Mouse (Mus musculus): ENCODE data around the gene Dtwd1. TPM values are rescaled to one million over a fixed set of nuclear protein-coding genes. Genes with fewer than 3 reads are reported as not detected.

Gene Dtwd1
- 14.9 TPM for polyA plus RNA-seq (2015; fragmentation: Illumina TruSeq; extraction: RNeasy Lipid Tissue Mini Kit (QIAGEN cat#74804); ENCODE audit: low read depth, low replicate concordance)

DNA sequence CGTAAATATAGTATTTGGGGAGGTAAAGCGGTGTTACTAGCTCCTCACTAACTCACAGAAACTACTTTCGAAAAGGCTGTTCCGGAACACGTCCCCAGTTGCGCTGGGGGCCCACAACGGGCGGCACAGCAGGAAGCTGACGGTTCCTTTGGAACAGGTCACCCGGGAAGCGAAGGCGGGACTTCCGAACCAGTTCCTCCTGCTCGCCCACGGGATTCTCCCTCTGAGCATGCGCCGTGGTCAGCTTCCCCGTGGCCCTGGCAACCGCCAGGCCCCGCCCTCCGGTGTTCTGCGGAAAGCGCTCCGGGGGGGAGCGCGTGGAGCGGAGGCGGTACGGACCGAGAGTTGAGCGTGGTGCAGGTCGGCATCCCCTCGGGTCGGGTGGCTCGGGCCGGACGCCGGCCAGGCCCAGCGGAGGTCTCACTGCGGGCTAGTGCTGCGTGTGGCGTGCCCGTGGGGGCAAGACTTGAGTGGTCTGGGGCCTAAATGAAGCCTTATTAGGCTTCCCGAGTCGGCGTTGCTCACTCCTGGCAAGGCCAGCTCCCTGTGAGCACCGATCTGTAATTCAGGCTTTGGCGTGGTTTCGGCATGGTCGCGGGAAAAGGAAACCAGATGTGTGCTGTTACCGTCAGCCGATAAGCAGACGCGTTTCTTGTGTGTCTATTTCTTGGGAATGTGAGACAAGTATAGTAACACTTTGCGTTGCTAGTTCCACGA lies at the start of gene Dtwd1, which contains the start of gene Fam227b:
Dtwd1 (plus strand) TSS at position 287 of the 717 bp plus-strand sequence.
Fam227b (minus strand) TSS at position 150 of the 717 bp plus-strand sequence.

DNA sequence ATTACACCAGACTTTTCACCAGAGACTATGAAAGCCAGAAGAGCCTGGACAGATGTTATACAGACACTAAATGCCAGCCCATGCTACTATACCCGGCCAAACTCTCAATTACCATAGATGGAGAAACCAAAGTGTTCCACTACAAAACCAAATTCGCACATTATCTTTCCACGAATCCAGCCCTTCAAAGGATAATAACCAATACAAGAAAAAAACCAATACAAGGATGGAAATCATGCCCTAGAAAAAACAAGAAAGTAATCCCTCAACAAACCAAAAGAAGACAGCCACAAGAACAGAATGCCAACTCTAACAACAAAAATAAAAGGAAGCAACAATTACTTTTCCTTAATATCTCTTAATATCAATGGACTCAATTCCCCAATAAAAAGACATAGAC lies 62.9 kb downstream of the Dtwd1 start, which contains the start of gene Gm17555:
Gm17555 (plus strand) TSS at position 301 of the 400 bp plus-strand sequence.

Other genes with a start within 250 kb of the Dtwd1 start
- 0.88 TPM for gene Fgf7, start 117.5 kb upstream of the Dtwd1 start, polyA plus RNA-seq (2015; fragmentation: Illumina TruSeq; extraction: RNeasy Lipid Tissue Mini Kit (QIAGEN cat#74804); ENCODE audit: low read depth, low replicate concordance)
- not detected for gene Fam227b, start 137 bp upstream of the Dtwd1 start, polyA plus RNA-seq (2015; fragmentation: Illumina TruSeq; extraction: RNeasy Lipid Tissue Mini Kit (QIAGEN cat#74804); ENCODE audit: low read depth, low replicate concordance)
- not detected for gene Gm17555, start 63.0 kb downstream of the Dtwd1 start, polyA plus RNA-seq (2015; fragmentation: Illumina TruSeq; extraction: RNeasy Lipid Tissue Mini Kit (QIAGEN cat#74804); ENCODE audit: low read depth, low replicate concordance)

All from brain, adult 10 weeks (tissue).